Mouse (Mus musculus): ENCODE results near the gene Cd96. TPM values are rescaled to one million over a fixed set of nuclear protein-coding genes. Genes with fewer than 3 reads are reported as not detected.

Cd96 gene
- polyA plus RNA-seq, 1 experiment from 2014 or later = 0.07 TPM

DNA sequence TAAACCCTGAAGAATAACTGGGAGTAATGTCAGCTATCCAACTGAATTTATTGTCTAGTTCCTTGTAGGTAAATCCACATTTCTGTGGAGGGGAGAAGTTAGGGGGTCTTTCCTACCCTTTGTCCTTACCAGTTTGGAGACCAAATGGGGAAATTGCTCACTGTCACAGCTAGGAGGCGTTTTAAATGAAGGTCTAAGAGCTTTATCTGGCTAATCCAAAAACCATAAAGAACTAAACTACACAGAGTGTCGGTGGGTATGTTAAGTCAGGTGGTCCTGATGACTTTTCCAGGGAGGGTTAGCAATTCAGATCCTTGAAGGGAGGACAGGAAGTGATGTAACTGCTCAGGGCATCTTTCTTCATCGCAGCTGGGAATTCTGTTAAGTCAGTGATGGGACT lies 556 bp upstream of the Cd96 start:
- Histone ChIP-seq H3K4me2 (ENCODE audit: low read depth, low read length) (no peak overlapping the region), H3K27ac (ENCODE audit: low read length) (no peak overlapping the region), H3K9ac (ENCODE audit: low read depth, low read length) (no peak overlapping the region), H3K4me3 (ENCODE audit: low read depth, low read length) (no peak overlapping the region), H3K9me3 (replicated peaks; ENCODE audit: control insufficient read depth, low read length) (no peaks in the 10 kb centered on the region), H3K36me3 (ENCODE audit: control insufficient read depth, insufficient read depth) (no peaks in the 10 kb centered on the region), H3K27me3 (ENCODE audit: control insufficient read depth, insufficient read depth, low read depth, low read length) (no peaks in the 10 kb centered on the region), H3K4me1 (ENCODE audit: control insufficient read depth, low read depth, low read length) (no peaks in the 10 kb centered on the region)
- 34% methylated on average over 3 of the region's 3 CpGs for WGBS (ENCODE audit: insufficient replicate concordance)
- no peak for ATAC-seq (ENCODE audit: low read depth)

DNA sequence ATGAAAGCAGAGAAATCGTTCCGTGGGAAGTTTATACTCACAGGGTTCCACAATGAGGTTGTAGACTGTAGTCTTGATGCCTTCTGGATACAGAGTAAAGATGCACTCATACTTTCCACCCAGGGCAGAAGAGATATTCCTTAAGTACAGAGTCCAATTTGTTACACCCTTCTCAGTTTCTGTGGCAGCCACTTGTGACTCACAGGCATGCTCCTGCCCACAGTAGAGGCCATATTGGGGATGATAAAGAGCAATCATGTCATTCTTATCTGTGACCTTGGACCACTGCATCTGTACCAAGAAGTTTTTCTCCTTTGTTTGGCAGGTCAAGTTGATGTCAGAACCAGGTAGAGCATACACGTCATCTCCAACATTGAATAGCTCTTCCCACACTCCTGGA lies 2.4 kb downstream of the Cd96 start:
- Histone ChIP-seq H3K27ac (ENCODE audit: low read length) (no peak overlapping the region), H3K27me3 (ENCODE audit: control insufficient read depth, insufficient read depth, low read depth, low read length) (no peaks in the 10 kb centered on the region), H3K9me3 (replicated peaks; ENCODE audit: control insufficient read depth, low read length) (no peaks in the 10 kb centered on the region), H3K4me2 (ENCODE audit: low read depth, low read length) (no peak overlapping the region), H3K36me3 (ENCODE audit: control insufficient read depth, insufficient read depth) (no peaks in the 10 kb centered on the region), H3K9ac (ENCODE audit: low read depth, low read length) (no peak overlapping the region), H3K4me1 (ENCODE audit: control insufficient read depth, low read depth, low read length) (no peaks in the 10 kb centered on the region), H3K4me3 (ENCODE audit: low read depth, low read length) (no peak overlapping the region)
- 55% methylated on average over 3 of the region's 3 CpGs for WGBS (ENCODE audit: insufficient replicate concordance)
- no peak for ATAC-seq (ENCODE audit: low read depth)

DNA sequence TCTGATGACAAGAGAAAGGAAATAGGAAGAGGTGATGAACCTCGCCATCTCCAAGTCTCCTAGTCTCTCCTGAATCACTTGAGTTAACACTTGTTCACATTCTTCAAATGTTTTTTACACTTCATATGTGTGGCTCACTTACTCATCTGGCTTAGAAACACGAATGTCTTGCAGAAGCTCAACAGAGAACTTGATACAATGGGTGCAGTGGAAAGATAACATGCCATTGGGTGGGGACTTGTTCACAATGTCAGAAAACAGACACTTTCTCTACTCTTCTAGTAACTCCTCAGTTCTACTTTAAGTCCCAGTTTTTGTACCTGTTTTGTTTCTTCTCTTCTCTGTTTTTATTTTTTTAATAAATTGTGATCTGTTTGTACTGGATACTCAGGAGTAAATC lies 5.3 kb downstream of the Cd96 start:
- Histone ChIP-seq H3K4me2 (ENCODE audit: low read depth, low read length) (no peak overlapping the region), H3K4me3 (ENCODE audit: low read depth, low read length) (no peak overlapping the region), H3K27ac (ENCODE audit: low read length) (no peak overlapping the region), H3K36me3 (ENCODE audit: control insufficient read depth, insufficient read depth) (no peaks in the 10 kb centered on the region), H3K27me3 (ENCODE audit: control insufficient read depth, insufficient read depth, low read depth, low read length) (no peaks in the 10 kb centered on the region), H3K4me1 (ENCODE audit: control insufficient read depth, low read depth, low read length) (no peaks in the 10 kb centered on the region), H3K9me3 (replicated peaks; ENCODE audit: control insufficient read depth, low read length) (no peaks in the 10 kb centered on the region), H3K9ac (ENCODE audit: low read depth, low read length) (no peak overlapping the region)
- WGBS (ENCODE audit: insufficient replicate concordance) = 39% methylated on average over 2 of the region's 2 CpGs
- no peak for ATAC-seq (ENCODE audit: low read depth)

GRCm38 (mm10) chr16:46109536-46109935 lies 10.5 kb downstream of the Cd96 start:
- H3K27ac ChIP-seq (ENCODE audit: low read length) = no peak overlapping the region
- no peak for ATAC-seq (ENCODE audit: low read depth)
- no peaks in the 10 kb centered on the region for H3K9me3 ChIP-seq (replicated peaks; ENCODE audit: control insufficient read depth, low read length)
- 42% methylated on average over 8 of the region's 8 CpGs for WGBS (ENCODE audit: insufficient replicate concordance)
- no peaks in the 10 kb centered on the region for H3K4me1 ChIP-seq (ENCODE audit: control insufficient read depth, low read depth, low read length)
- H3K4me2 ChIP-seq (ENCODE audit: low read depth, low read length) = no peak overlapping the region
- no peaks in the 10 kb centered on the region for H3K27me3 ChIP-seq (ENCODE audit: control insufficient read depth, insufficient read depth, low read depth, low read length)
- no peaks in the 10 kb centered on the region for H3K36me3 ChIP-seq (ENCODE audit: control insufficient read depth, insufficient read depth)
- H3K4me3 ChIP-seq (ENCODE audit: low read depth, low read length) = no peak overlapping the region
- no peak overlapping the region for H3K9ac ChIP-seq (ENCODE audit: low read depth, low read length)

- Histone ChIP-seq H3K9ac (ENCODE audit: low read depth, low read length) (no peak overlapping the region), H3K27ac (ENCODE audit: low read length) (no peak overlapping the region), H3K9me3 (replicated peaks; ENCODE audit: control insufficient read depth, low read length) (no peaks in the 10 kb centered on the region), H3K27me3 (ENCODE audit: control insufficient read depth, insufficient read depth, low read depth, low read length) (no peaks in the 10 kb centered on the region), H3K4me1 (ENCODE audit: control insufficient read depth, low read depth, low read length) (no peaks in the 10 kb centered on the region), H3K36me3 (ENCODE audit: control insufficient read depth, insufficient read depth) (no peaks in the 10 kb centered on the region), H3K4me3 (ENCODE audit: low read depth, low read length) (no peak overlapping the region), H3K4me2 (ENCODE audit: low read depth, low read length) (no peak overlapping the region)
- no peak for ATAC-seq (ENCODE audit: low read depth)
- WGBS (ENCODE audit: insufficient replicate concordance) = 25% methylated on average over 4 of the region's 4 CpGs
Observed at GRCm38 (mm10) chr16:46107431-46107830, 12.6 kb downstream of the Cd96 start.

- WGBS (ENCODE audit: insufficient replicate concordance) = 50% methylated on average over 9 of the region's 9 CpGs
- Histone ChIP-seq H3K9me3 (replicated peaks; ENCODE audit: control insufficient read depth, low read length) (no peaks in the 10 kb centered on the region), H3K4me3 (ENCODE audit: low read depth, low read length) (no peak overlapping the region), H3K36me3 (ENCODE audit: control insufficient read depth, insufficient read depth) (no peaks in the 10 kb centered on the region), H3K9ac (ENCODE audit: low read depth, low read length) (no peak overlapping the region), H3K27ac (ENCODE audit: low read length) (no peak overlapping the region), H3K4me2 (ENCODE audit: low read depth, low read length) (no peak overlapping the region), H3K27me3 (ENCODE audit: control insufficient read depth, insufficient read depth, low read depth, low read length) (no peaks in the 10 kb centered on the region), H3K4me1 (ENCODE audit: control insufficient read depth, low read depth, low read length) (no peaks in the 10 kb centered on the region)
- no peak for ATAC-seq (ENCODE audit: low read depth)
Observed at GRCm38 (mm10) chr16:46104491-46104890, 15.6 kb downstream of the Cd96 start.

GRCm38 (mm10) chr16:46101748-46102147 lies 18.3 kb downstream of the Cd96 start:
- Histone ChIP-seq H3K27me3 (ENCODE audit: control insufficient read depth, insufficient read depth, low read depth, low read length) (no peaks in the 10 kb centered on the region), H3K9ac (ENCODE audit: low read depth, low read length) (no peak overlapping the region), H3K4me3 (ENCODE audit: low read depth, low read length) (no peak overlapping the region), H3K4me1 (ENCODE audit: control insufficient read depth, low read depth, low read length) (no peaks in the 10 kb centered on the region), H3K4me2 (ENCODE audit: low read depth, low read length) (no peak overlapping the region), H3K36me3 (ENCODE audit: control insufficient read depth, insufficient read depth) (no peaks in the 10 kb centered on the region), H3K27ac (ENCODE audit: low read length) (no peak overlapping the region), H3K9me3 (replicated peaks; ENCODE audit: control insufficient read depth, low read length) (no peaks in the 10 kb centered on the region)
- ATAC-seq (ENCODE audit: low read depth) = no peak
- 23% methylated on average over 2 of the region's 2 CpGs for WGBS (ENCODE audit: insufficient replicate concordance)

DNA sequence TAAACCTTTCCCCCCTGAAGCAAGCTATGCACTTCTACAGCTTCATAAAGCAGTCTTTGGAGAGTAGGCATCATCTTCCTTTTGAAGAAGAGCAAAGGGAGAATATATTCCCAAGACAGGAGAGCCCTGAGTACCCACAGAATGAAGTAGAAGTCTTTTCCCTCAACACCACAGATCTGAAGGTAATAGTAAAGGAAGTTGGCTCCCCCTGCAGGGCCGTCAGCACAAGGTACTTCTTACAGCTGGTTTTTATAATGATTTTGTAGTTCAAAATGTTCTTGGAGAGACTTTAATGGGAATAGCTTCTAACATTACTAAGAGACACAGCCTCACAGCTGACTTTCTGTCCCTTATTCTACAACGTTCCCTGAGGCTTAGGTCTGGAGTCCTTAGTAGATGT lies 19.8 kb downstream of the Cd96 start:
- WGBS (ENCODE audit: insufficient replicate concordance) = 50% methylated on average over 2 of the region's 2 CpGs
- Histone ChIP-seq H3K9me3 (replicated peaks; ENCODE audit: control insufficient read depth, low read length) (no peaks in the 10 kb centered on the region), H3K27me3 (ENCODE audit: control insufficient read depth, insufficient read depth, low read depth, low read length) (no peaks in the 10 kb centered on the region), H3K4me2 (ENCODE audit: low read depth, low read length) (no peak overlapping the region), H3K4me1 (ENCODE audit: control insufficient read depth, low read depth, low read length) (no peaks in the 10 kb centered on the region), H3K36me3 (ENCODE audit: control insufficient read depth, insufficient read depth) (no peaks in the 10 kb centered on the region), H3K9ac (ENCODE audit: low read depth, low read length) (no peak overlapping the region), H3K4me3 (ENCODE audit: low read depth, low read length) (no peak overlapping the region), H3K27ac (ENCODE audit: low read length) (no peak overlapping the region)
- no peak for ATAC-seq (ENCODE audit: low read depth)

GRCm38 (mm10) chr16:46097421-46097820 lies 22.6 kb downstream of the Cd96 start:
- no peak overlapping the region for H3K27ac ChIP-seq (ENCODE audit: low read length)
- H3K4me3 ChIP-seq (ENCODE audit: low read depth, low read length) = no peak overlapping the region
- no peaks in the 10 kb centered on the region for H3K36me3 ChIP-seq (ENCODE audit: control insufficient read depth, insufficient read depth)
- no peak overlapping the region for H3K9ac ChIP-seq (ENCODE audit: low read depth, low read length)
- WGBS (ENCODE audit: insufficient replicate concordance) = 59% methylated on average over 9 of the region's 9 CpGs
- H3K4me1 ChIP-seq (ENCODE audit: control insufficient read depth, low read depth, low read length) = no peaks in the 10 kb centered on the region
- H3K9me3 ChIP-seq (replicated peaks; ENCODE audit: control insufficient read depth, low read length) = no peaks in the 10 kb centered on the region
- H3K27me3 ChIP-seq (ENCODE audit: control insufficient read depth, insufficient read depth, low read depth, low read length) = no peaks in the 10 kb centered on the region
- H3K4me2 ChIP-seq (ENCODE audit: low read depth, low read length) = no peak overlapping the region
- no peak for ATAC-seq (ENCODE audit: low read depth)

DNA sequence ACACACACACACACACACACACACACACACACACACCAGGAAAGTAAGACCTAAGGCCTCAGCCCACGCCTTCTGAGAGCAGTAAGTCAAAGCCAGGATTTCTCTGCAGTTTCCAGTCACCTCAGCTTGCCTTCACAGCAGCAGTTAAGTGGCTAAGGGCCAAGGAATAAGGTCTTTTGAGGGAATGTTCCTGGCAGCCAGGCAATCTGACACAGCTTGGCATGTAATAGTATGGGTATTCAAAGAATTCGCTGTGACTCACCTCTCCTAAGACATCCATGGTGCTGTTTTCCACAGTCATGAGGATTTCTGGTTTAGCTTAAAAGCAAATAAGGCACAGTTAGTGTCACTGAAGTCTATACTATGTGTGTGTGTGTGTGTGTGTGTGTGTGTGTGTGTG lies 25.6 kb downstream of the Cd96 start:
- no peak overlapping the region for H3K4me3 ChIP-seq (ENCODE audit: low read depth, low read length)
- ATAC-seq (ENCODE audit: low read depth) = no peak
- 49% methylated on average over 2 of the region's 2 CpGs for WGBS (ENCODE audit: insufficient replicate concordance)
- no peaks in the 10 kb centered on the region for H3K27me3 ChIP-seq (ENCODE audit: control insufficient read depth, insufficient read depth, low read depth, low read length)
- no peaks in the 10 kb centered on the region for H3K36me3 ChIP-seq (ENCODE audit: control insufficient read depth, insufficient read depth)
- no peaks in the 10 kb centered on the region for H3K4me1 ChIP-seq (ENCODE audit: control insufficient read depth, low read depth, low read length)
- no peak overlapping the region for H3K9ac ChIP-seq (ENCODE audit: low read depth, low read length)
- no peak overlapping the region for H3K27ac ChIP-seq (ENCODE audit: low read length)
- H3K9me3 ChIP-seq (replicated peaks; ENCODE audit: control insufficient read depth, low read length) = no peaks in the 10 kb centered on the region
- H3K4me2 ChIP-seq (ENCODE audit: low read depth, low read length) = no peak overlapping the region
